Mouse (Mus musculus) MEL (cell line): ENCODE data around the gene Hcrt.

ENCODE experiments used
- MXI1 ChIP-seq: IDR thresholded peaks from 2 replicates; pipeline ENCODE4 v1.6.1; 2011; ENCODE audit warnings: mild to moderate bottlenecking, low read depth, low read length, improper control_type of control experiment
- TCF12 ChIP-seq: IDR thresholded peaks from 2 replicates; pipeline ENCODE4 v1.6.1; 2014; ENCODE audit warnings: low read depth, mild to moderate bottlenecking, inconsistent platforms, low read length, improper control_type of control experiment, moderate library complexity
- ZNF384 ChIP-seq: IDR thresholded peaks from 2 replicates; pipeline ENCODE4 v1.6.1; 2012; ENCODE audit warnings: low read depth, mild to moderate bottlenecking, inconsistent platforms, low read length, improper control_type of control experiment

GRCm38 (mm10) chr11:100721776-100722492 lies 40.8 kb downstream of the Hcrt start:
- no peak for TF ChIP-seq ZNF384
- peak; percentile 84 for TF ChIP-seq TCF12
- peak; percentile 82 for TF ChIP-seq MXI1
